Comparison of ENCODE assay signal across 11 mouse cellular contexts in the genomic region with DNA sequence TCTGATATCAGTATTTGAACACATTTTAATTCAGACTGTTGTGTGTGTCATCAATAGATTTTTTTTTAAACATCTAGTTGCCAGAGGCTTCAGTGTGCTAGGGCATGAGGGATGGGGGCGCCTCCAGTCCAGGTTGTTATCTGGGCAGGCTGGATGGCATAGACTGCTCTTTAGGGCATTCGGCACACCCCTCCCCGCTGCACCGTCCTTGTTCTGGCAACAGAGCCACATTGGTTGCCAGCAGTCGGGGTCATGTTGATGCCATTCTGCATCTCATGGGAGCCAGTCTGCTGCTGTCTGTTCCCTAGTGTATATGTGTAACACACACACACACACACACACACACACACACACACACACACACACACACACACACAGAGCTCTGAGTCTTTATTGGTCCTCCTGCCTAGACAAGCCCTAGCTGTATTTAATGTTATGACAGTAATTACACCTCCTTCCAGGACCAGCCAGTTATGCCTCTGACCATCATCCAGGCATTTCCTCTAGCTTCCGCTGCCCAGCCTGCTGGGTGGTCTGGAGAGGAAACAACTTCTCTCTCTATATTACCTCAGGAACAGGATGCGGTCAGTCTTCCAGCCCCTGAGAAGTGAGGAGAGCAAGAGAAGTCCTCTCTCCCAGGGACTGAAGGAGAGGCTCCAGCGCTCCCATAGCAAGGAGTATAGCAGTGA.
DNase-seq lines count a peak whose midpoint lies in the region; ATAC-seq and TF ChIP-seq lines count a peak whose summit lies in the region.
"Had no signal": no experiment of that assay in that cellular context is flagged by ENCODE, and none has a peak within 500 bp of the region (broad histone marks: within the 10 kb centered on the region; RNA-seq: fewer than 3 reads in every experiment).

No protein-coding gene starts in this region.

- H3K9me3 ChIP-seq in forebrain, embryonic 12.5 days = no peaks in the 10 kb centered on the region
- no peaks in the 10 kb centered on the region for H3K9me3 ChIP-seq in forebrain, postnatal 0 days (ENCODE audit: low read length)
- no peaks in the 10 kb centered on the region for H3K9me3 ChIP-seq in limb, embryonic 14.5 days (ENCODE audit: control insufficient read depth, low read length)
- H3K9me3 ChIP-seq: limb, embryonic 15.5 days had no signal

- H3K4me1 ChIP-seq in forebrain, embryonic 12.5 days = no peaks in the 10 kb centered on the region
- no peaks in the 10 kb centered on the region for H3K4me1 ChIP-seq in forebrain, postnatal 0 days (ENCODE audit: insufficient read depth)
- peaks cover 3% of the 10 kb centered on the region; the same call in 1 of the 2 replicates for H3K4me1 ChIP-seq in limb, embryonic 14.5 days (ENCODE audit: control insufficient read depth, insufficient read depth, low read length)

- no peak for DNase-seq in forebrain, postnatal 0 days
- DNase-seq in left cerebral cortex, postnatal 4 days = peak; percentile 36
- no peak for DNase-seq in left cerebral cortex, adult 18-20 months (ENCODE audit: low spot score in 2 of 2)
- DNase-seq in embryo, embryonic 9.5 days (ENCODE audit: extremely low spot score) = peak; percentile 14
- DNase-seq in limb, embryonic 14.5 days (ENCODE audit: low spot score) = no peak
- no peak for DNase-seq in frontal cortex, postnatal 10 days (ENCODE audit: low spot score in 2 of 2)
- DNase-seq: heart, postnatal 10 days; midbrain, embryonic 14.5 days had no signal

- H3K36me3 ChIP-seq in forebrain, embryonic 12.5 days (replicated peaks) = no peaks in the 10 kb centered on the region
- H3K36me3 ChIP-seq in forebrain, postnatal 0 days (ENCODE audit: insufficient read depth) = no peaks in the 10 kb centered on the region
- H3K36me3 ChIP-seq in limb, embryonic 14.5 days (ENCODE audit: control insufficient read depth, insufficient read depth, low read length) = no peaks in the 10 kb centered on the region
- H3K36me3 ChIP-seq: limb, embryonic 15.5 days had no signal

- no peak overlapping the region for H3K27ac ChIP-seq in forebrain, embryonic 12.5 days
- no peak overlapping the region for H3K27ac ChIP-seq in forebrain, postnatal 0 days (ENCODE audit: low read depth, low read length)
- H3K27ac ChIP-seq in limb, embryonic 14.5 days (replicated peaks; ENCODE audit: low read depth, low read length) = no peak overlapping the region
- H3K27ac ChIP-seq: limb, embryonic 15.5 days had no signal

- ATAC-seq in forebrain, embryonic 12.5 days (ENCODE audit: low FRiP score) = 0 out of 2 replicates have a peak, but pooled peaks have one; percentile 36
- ATAC-seq in forebrain, postnatal 0 days = no peak
- ATAC-seq in limb, embryonic 14.5 days (ENCODE audit: low FRiP score, low read depth) = peak; percentile 67; the same call in 1 of the 2 replicates
- no peak for ATAC-seq in erythroid progenitor cell, adult 5-6 weeks (replicated peaks; ENCODE audit: low FRiP score, poor library complexity, severe bottlenecking)

- TF ChIP-seq CTCF in forebrain, postnatal 0 days (IDR thresholded peaks at IDR 0.05; ENCODE audit: low read depth) = no peak

- H3K4me2 ChIP-seq in forebrain, embryonic 12.5 days = no peak overlapping the region
- no peak overlapping the region for H3K4me2 ChIP-seq in forebrain, postnatal 0 days (ENCODE audit: low read depth)
- H3K4me2 ChIP-seq in limb, embryonic 14.5 days (replicated peaks; ENCODE audit: low read depth, low read length, severe bottlenecking) = no peak overlapping the region
- H3K4me2 ChIP-seq: limb, embryonic 15.5 days had no signal

- no peak overlapping the region for H3K4me3 ChIP-seq in forebrain, embryonic 12.5 days (replicated peaks)
- no peak overlapping the region for H3K4me3 ChIP-seq in forebrain, postnatal 0 days (ENCODE audit: low read depth, low read length)
- no peak overlapping the region for H3K4me3 ChIP-seq in limb, embryonic 14.5 days (replicated peaks; ENCODE audit: low read length)
- H3K4me3 ChIP-seq: limb, embryonic 15.5 days had no signal

- H3K27me3 ChIP-seq in forebrain, embryonic 12.5 days = no peaks in the 10 kb centered on the region
- H3K27me3 ChIP-seq in forebrain, postnatal 0 days (ENCODE audit: insufficient read depth, low read length) = no peaks in the 10 kb centered on the region
- H3K27me3 ChIP-seq in limb, embryonic 14.5 days (ENCODE audit: control insufficient read depth, insufficient read depth, low read length) = no peaks in the 10 kb centered on the region
- H3K27me3 ChIP-seq: limb, embryonic 15.5 days had no signal

- WGBS in forebrain, embryonic 12.5 days = 77% methylated on average over 8 of the region's 8 CpGs
- 74% methylated on average over 8 of the region's 8 CpGs for WGBS in forebrain, postnatal 0 days
- 43% methylated on average over 8 of the region's 8 CpGs for WGBS in limb, embryonic 14.5 days

- intact Hi-C loops in left cerebral cortex, postnatal 4 days (cut with DNase I) = no loop called here

- H3K9ac ChIP-seq in forebrain, embryonic 12.5 days = no peak overlapping the region
- H3K9ac ChIP-seq in forebrain, postnatal 0 days = no peak overlapping the region
- no peak overlapping the region for H3K9ac ChIP-seq in limb, embryonic 14.5 days (ENCODE audit: low read depth, low read length, severe bottlenecking)
- H3K9ac ChIP-seq: limb, embryonic 15.5 days had no signal

- TF ChIP-seq POLR2A in limb, embryonic 14.5 days (IDR thresholded peaks at IDR 0.05; ENCODE audit: borderline replicate concordance, extremely low read depth, insufficient read depth, insufficient read length) = no peak

Comparison
In these comparisons a context has a peak if more than half of its experiments do, and no peak if none do; other contexts are left out.
1. ATAC-seq: peak in forebrain, embryonic 12.5 days (single experiment) and limb, embryonic 14.5 days (single experiment); none in forebrain, postnatal 0 days (single experiment) and erythroid progenitor cell, adult 5-6 weeks (single experiment).
2. DNase-seq: peak in left cerebral cortex, postnatal 4 days (single experiment) and embryo, embryonic 9.5 days (single experiment); none in forebrain, postnatal 0 days (single experiment), left cerebral cortex, adult 18-20 months (0 of 2), limb, embryonic 14.5 days (single experiment) and frontal cortex, postnatal 10 days (0 of 2).